23 mouse cellular contexts compared by ENCODE assay signal in genomic region chr5:124039602-124040001, GRCm38 (mm10).
"Had no signal": no experiment of that assay in that cellular context is flagged by ENCODE, and none has a peak within 500 bp of the region (broad histone marks: within the 10 kb centered on the region; RNA-seq: fewer than 3 reads in every experiment).

No protein-coding gene starts in this region.

- H3K4me3 ChIP-seq: gastrocnemius, adult 2 months; heart, embryonic 10.5 days; heart, embryonic 12.5 days; hindbrain, embryonic 10.5 days; hindbrain, embryonic 12.5 days; kidney, embryonic 15.5 days; left cerebral cortex, adult 2 months; limb, embryonic 10.5 days; limb, embryonic 12.5 days had no signal

- H3K4me2 ChIP-seq: heart, embryonic 12.5 days; hindbrain, embryonic 12.5 days; hindbrain, embryonic 14.5 days; kidney, embryonic 15.5 days; limb, embryonic 12.5 days had no signal

- ATAC-seq: hindbrain, embryonic 16.5 days; intestine, embryonic 16.5 days had no signal

- DNase-seq: gastrocnemius, adult 2 months; gastrocnemius, postnatal 10 days; gastrocnemius, postnatal 25 days; heart, adult 18-20 months; heart, postnatal 10 days; heart, postnatal 4 days; kidney, adult 11 months; kidney, adult 2 months; kidney, adult 9 months; kidney, postnatal 14 days; kidney, postnatal 36 days had no signal

- H3K4me1 ChIP-seq: limb, embryonic 12.5 days had no signal

- H3K9me3 ChIP-seq: heart, embryonic 10.5 days; heart, embryonic 12.5 days; hindbrain, embryonic 10.5 days; hindbrain, embryonic 12.5 days; kidney, embryonic 15.5 days; limb, embryonic 10.5 days; limb, embryonic 12.5 days had no signal

- H3K27me3 ChIP-seq: heart, embryonic 12.5 days; hindbrain, embryonic 12.5 days; kidney, embryonic 15.5 days; limb, embryonic 12.5 days had no signal

- H3K27ac ChIP-seq: gastrocnemius, adult 2 months; heart, embryonic 10.5 days; hindbrain, embryonic 12.5 days; hindbrain, embryonic 14.5 days; kidney, embryonic 15.5 days; kidney, postnatal 0 days; left cerebral cortex, adult 2 months; limb, embryonic 10.5 days; limb, embryonic 12.5 days had no signal

- H3K36me3 ChIP-seq: heart, embryonic 10.5 days; heart, embryonic 12.5 days; hindbrain, embryonic 10.5 days; hindbrain, embryonic 12.5 days; kidney, embryonic 15.5 days; limb, embryonic 10.5 days; limb, embryonic 12.5 days had no signal

- H3K9ac ChIP-seq: heart, embryonic 12.5 days; hindbrain, embryonic 12.5 days; hindbrain, embryonic 14.5 days; kidney, embryonic 15.5 days; limb, embryonic 12.5 days had no signal
